Mouse (Mus musculus) cerebellum, adult 2 months (tissue): ENCODE data around the gene Slco2b1.

ENCODE experiments used
- CTCF ChIP-seq: fragments of 200-500 bp; IDR thresholded peaks from 2 replicates; pipeline ENCODE4 v1.5.1; 2011; ENCODE audit warnings: low read depth, mild to moderate bottlenecking, control low read depth, low read length, moderate library complexity, borderline replicate concordance; ENCODE audit not compliant: insufficient read depth
- POLR2A ChIP-seq: fragments of 200-500 bp; IDR thresholded peaks from 2 replicates; pipeline ENCODE4 v1.6.1; 2011; ENCODE audit warnings: low read length, control low read depth, borderline replicate concordance; ENCODE audit not compliant: insufficient read depth

- TF ChIP-seq POLR2A (no peak), CTCF (no peak)
These were observed 6.2 kb downstream of the Slco2b1 start for GRCm38 (mm10) chr7:99704736-99705519.
